Mouse (Mus musculus): ENCODE data around the gene Add3.

Add3 gene

DNA sequence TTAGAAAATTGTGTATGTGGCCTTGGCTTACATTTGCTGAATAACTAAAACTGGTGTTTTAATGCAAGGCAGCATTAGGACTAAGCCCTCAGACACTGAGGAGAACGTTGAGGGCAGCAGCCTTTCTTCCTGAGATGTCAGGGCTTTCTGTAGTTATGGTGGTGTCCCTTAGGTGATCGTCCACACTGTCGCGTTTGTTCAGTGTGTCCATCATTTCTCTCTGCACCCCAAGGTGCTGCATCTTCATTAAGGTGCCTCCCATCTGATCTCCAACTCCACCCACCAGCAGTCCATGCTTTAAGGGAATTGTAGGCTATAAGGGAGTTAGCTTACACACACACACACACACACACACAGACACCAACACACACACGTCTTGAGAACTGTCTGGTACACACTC is 28.3 kb downstream of the Add3 start:
- no peak for DNase-seq

DNA sequence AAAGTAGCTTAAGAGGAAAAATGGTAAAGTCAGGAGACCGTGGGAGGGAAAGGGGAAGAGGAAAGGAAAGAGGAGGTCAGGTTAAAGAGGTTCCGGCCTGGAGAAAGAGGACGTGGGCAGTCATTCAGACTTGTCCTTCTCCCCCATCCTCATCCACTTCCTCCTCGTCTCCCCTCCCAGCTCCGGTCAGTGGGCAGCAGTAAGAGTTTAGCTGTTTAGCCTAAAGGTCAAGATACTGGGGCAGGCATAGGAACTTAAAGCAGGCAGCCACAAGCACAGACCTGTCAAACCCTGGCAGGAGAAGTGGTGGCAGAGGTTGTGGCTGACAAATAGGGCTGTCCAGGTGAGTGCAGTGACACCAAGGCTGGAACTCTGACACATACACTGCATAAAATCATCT is 30.4 kb downstream of the Add3 start:
- no peak for DNase-seq

DNA sequence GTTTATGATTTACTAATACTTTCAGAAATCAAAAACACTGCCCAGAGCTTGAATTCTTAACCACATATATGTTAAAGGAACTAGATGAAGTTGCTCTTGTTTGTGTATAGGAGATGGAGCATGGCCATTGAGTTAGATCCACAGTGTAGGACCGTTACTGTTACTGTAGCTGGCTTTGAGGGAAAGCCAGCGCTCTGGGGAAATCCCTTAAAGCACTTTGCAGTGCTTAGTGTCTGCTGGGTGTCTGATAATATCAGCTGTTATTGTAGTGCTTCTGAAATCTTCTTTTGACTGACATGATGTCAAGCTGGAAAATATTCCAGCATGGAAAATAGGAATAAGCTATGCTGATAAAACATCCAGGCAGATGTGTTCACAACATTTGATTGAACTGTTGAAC is 33.8 kb downstream of the Add3 start:
- DNase-seq, result no peak

DNA sequence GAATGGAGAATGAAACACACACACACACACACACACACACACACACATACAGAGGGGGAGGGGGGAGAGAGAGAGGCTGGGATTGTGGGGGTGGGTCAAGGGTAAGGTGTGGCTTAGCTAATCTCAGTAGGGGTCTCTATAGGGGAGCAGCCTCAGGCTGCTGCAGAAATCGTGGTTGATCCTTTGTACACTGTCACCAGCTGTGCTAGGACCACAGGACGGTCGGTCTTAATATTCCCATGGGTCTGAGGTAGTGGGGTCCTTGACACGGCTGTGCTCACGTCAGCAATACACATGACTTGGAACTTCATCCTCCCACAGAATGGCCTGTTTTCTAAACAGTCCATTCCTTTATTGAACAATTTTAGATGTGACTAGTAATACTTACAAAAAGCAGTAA is 35.3 kb downstream of the Add3 start:
- no peak for DNase-seq

DNA sequence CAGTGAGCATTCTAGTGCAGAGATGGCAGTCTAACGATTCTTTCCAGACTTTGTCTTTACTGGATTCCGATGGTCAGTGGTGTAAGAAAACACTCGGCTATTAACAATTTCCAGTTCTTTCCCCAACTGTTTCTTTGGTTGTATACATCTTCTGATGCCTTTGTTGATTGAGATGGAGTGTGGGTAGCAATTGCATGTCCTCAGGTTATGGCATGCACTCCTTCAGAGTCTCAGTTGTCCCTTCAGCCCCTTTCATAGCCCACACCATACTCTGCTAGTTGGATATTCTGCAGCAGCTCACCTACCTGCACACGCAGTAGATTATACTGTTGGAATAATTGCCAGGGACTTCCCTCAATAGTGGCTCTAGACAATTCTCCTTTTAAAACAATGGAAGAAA is 36.3 kb downstream of the Add3 start:
- DNase-seq, result no peak

DNA sequence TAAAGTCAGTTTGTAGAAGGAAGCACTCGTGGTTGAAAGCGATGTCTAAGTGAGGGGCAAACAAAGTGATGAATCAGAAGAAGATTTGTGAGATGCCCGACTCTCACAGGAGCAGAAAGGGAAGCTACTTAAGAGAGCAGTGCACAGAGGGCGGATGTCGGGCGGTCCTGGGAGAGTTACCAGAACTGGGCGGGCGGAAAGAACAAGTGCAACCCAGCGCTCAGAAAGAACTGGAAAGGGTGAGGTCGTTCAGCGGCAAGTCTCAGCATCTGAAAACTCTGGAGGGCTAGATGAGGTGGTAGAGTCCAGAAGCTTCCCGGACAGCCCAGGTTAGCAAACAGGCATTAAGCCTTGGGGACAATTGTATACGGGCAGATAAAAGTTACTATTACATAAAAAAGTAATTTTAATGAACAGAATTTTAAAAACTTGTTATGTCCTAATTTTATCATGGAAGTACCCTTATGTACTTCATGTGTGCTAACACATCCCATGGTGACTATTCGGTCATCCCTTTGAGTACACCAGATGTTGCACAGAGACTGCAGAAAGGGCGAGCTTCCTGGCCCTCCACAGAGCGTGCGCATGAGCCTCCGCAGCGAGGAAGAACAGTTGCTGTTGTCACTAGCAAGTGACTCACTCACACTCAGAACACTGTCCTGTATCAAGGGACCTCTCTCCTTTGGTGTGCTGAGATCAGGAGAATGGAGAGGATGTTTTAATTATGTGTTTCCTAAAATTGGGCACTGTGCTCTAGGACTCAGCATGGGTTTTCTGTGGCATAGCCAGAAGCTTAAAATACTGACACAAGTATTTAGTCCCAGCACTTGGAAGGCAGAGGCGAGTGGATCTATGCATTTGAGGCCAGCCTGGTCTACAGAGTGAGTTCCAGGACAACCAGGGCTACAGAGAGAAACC is 38.6 kb downstream of the Add3 start:
- DNase-seq, result no peak

DNA sequence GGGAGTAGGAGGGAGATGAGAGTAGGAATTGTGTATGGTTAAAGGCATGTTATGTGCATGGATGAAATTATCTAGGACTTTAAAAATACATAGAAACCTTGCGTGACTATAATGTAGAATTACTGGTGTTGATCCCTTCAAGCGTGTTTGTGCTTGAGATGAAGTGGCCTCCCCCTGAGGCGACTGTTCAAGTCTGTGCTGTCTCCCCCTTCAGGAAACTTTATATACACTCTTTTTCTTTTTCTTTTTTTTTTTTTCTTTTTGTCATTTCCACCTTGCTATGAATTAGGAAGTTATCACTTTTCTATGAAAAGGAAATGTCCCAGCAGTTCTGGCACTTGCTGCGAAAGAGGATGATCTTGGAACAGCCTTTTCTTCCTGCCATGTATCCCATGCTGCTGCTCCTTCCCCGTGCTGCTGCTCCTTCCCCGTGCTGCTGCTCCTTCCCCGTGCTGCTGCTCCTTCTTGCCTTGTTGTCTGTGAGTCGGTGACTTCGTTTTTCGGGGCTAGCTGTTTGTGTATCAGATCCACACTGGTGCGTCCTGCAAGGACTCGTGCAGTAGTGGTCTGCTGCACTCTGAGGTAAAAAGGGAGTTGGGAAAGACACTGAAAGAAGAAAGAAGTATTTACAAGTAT is 40.0 kb downstream of the Add3 start:
- no peak for DNase-seq

DNA sequence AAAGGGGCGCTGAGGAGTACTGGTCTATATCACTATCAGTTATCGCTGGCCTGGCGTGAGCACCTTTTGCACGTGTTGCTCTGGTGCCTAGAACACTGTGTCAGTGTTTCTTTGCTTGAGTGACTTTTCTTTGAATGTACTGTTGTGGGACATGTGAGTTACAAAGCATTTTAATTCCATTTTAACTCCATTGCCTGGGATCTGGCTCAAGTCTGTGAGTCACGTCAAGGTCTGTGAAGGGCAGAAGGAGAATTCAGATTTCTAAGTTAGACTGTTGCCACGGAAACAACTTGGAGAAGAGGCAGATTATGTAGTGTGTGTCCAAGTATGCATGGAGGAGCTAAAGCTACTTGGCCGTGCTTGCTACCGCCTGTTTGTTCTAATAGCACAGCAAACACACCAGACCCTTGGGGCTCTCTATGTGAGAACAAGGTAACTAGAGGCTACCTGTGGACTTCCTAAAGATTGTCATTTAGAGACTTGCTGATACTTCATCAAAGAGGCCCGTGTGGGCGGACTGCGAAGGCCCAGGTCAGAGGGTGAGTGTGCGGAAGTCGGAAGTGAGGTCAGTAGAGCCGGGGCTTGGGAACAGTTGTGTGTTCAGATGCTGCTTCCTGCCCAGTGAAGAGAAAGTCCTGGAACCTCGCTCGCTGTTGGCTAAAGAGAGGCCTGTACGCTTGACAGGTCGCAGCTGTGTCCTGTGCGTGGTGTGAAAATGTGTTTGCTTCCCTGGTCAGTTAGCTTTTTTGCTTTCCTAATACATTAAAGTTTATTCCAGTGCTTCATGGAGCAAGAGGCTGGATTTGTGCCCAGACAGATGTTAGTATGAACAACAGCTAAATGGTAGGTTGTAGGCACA is 41.0 kb downstream of the Add3 start:
- no peak for DNase-seq

DNA sequence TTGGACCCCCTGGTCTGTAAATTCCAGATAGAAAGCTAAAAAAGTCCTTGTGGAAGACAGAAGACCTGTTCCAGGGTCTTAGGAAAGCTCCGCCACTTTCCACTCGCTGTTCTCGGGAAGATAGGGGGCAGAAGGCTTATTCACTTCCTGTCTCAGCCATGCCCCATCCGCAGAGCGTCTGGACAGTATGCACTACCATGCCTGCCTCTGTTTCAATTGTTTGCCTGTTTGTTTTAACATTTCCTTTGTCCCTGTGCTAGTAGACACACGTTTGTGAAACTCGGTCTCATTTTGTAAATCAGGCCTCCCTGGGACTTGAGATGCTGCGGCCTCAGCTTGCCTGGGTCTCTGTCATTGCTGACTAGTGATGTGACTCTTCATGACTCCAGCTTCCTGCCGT is 43.4 kb downstream of the Add3 start:
- no peak for DNase-seq

DNA sequence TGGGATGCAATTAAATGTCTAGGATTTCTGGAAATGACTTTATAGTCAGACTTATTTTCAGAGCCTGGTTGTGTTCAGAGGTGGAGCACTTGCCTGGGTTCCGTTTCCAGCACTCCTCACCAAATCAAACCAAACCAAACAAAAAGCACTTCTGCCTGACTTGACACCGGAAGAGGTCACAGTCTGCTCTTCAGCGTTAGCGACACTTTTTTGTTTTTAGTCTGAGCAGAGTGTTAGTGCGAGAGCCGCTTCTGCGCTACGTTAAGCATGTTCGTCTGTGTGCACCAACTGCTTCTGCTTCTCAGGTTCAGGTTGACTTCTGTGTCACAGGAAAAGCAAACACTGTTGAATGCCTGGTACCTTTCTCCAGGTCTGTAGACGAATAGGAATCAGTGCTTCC is 44.0 kb downstream of the Add3 start:
- DNase-seq, result no peak

DNA sequence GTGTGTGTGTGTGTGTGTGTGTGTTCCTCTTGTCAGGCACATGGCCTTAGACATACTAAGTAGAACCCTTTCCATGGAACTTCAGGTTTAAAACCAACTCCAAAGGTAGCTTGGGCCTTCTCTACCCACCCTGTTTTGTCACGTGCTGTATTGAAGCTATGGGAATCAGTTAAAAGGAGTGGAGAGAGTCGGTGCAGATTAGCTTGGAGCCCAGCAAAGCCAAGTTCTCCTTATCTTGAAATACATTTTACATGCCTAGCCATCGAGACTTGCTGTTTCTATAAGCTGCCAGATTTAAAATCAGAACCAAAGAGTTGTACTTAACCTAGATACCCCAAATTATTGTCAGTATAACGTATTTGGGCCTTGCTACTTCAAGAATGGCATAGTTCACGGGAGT is 44.7 kb downstream of the Add3 start:
- no peak for DNase-seq

DNA sequence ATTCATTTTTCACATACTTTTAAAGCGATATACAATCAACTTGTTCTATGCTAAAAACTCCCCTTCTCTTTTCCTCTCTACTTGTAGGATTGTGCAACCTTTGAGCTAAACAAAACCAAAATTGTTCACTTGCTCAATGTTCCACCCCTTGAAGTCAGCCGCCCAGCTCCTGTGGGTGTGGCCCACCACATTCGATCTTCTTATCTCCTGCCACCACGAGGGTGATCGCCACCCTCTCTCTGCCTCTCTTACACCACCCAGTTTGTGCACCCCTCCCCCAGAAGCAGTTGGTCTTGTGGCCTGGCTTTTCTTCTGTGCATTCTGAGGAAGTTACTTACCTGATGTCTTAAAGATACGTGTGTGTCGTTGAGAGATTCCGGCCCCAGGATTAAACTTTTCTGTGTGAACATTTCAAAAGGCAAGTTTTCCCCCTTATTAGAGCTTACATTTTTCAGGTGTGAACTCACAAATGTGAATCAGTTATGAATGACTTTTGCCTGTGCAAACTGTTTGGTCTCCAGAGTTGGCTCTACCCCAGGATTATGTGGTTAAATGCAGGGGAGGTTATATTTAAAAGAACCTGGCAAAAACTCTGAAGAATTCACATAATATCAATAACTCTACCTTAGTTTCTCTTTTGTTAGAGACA is 45.4 kb downstream of the Add3 start:
- no peak for DNase-seq

DNA sequence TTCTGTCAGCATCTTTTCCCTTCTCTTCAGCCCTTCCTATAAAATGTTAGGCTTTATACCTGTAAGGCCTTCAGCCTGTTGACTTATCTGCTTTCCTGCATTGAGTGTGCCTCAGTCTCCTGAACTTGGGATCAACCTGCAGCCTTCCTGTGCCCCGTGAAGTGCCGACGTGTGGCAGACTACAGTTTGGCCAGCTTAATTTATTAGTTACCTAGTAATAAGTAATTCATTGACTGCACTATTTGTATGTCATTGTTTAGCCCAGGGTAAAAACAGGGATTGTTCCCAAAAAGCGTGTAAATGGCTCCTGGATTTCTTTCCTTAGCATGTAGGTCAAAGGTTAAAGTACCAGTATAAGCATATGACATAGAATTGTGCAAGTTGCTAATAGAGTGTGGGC is 46.2 kb downstream of the Add3 start:
- DNase-seq, result no peak

DNA sequence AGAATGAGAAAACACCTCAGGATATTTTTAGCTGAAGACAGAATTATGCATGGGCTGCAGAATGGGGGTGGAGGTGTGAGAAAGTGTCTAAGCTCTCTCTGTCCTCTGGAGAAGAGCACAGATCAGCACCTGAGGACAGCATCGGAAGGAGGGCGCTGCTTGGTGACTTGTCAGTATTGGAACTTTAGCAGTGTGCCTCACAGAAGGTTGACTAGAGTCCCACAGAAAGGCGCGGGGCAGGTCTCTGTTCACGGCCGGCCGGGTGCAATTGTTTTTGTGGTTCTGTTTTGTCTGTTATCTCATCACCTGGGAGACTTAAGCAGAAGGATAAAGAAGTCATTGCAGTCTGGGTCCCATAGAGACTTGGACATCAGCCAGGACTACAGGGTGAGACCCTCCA is 47.3 kb downstream of the Add3 start:
- no peak for DNase-seq

DNA sequence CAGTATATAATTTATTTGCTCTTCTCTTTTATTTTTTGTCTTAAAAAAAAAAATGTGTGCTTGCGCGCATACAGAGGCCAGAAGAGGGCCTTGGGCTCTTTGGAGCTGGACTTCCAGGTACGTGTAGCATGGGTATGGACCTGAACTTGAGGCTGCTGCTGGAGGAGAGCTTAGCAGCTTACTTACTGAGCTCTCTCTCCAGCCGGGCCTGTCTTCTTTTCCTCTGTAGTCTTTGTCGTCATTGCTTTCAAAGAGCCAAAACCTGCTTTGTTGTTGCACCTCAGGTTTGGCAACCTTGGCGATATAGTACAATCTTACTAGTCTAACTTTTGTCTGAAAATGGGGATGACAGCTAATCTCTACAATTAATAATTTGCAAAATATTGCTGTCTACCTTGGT is 47.9 kb downstream of the Add3 start:
- DNase-seq, result no peak

DNA sequence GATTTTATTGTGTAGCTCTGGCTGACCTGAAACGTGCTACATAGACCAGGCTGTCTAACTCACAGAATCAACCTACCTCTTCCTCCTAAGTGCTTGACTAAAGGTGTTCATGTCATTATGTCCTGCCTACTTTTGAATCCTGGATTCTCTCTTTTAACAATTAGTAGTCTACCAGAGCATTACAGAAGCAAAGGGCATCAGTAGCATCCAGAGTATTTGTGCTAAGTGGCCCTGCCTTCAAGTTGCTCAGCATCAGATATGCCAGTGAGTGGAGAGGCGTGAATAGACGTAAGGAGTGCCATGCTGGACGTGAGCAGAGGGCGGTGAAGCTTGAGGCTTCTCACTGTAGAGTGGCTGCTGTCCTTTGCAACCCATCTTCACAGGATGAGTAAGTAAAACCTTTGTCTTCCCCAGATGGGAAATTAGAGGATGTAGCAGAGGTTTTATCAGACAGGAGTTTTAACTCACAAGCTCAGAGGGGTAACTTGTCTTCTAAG is 48.5 kb downstream of the Add3 start:
- no peak for DNase-seq

DNA sequence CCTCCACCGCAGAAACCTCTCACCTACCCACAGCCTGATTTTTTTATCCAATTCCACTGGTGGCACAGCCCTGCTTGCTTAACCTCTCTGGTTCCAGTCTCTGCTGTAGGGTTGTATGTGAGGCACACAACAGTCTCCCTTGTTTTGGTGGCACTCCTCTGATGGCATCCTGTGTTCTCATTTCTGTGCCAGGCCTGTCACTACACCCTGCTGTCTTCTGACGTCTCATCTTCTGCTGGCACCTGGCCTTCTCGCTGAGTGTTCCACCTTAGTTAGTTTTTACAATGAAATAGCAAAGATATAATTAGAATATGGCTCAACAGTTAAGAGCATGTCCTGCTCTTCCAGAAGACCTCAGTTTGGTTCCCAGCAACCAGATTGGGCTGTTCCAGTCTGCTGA is 49.5 kb downstream of the Add3 start:
- no peak for DNase-seq

DNA sequence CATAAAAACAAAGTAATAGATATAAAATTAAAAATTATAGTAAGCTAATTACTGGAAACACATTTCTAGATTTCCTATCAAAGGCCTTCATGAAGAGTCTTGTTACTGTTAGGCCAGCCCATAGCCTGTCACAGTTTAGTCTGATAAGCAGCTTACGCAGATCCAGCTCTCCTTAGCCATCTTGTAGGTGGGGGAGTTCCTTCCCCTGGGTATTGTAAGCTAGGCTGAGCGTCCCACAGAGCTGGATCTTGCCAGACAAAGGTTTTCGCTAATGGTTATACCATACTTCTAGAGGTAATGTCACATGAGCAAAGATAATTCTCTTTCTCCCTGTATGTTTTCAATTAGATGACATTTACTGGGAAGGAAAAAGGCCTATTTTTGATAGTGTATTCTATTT is 50.0 kb downstream of the Add3 start:
- no peak for DNase-seq

DNA sequence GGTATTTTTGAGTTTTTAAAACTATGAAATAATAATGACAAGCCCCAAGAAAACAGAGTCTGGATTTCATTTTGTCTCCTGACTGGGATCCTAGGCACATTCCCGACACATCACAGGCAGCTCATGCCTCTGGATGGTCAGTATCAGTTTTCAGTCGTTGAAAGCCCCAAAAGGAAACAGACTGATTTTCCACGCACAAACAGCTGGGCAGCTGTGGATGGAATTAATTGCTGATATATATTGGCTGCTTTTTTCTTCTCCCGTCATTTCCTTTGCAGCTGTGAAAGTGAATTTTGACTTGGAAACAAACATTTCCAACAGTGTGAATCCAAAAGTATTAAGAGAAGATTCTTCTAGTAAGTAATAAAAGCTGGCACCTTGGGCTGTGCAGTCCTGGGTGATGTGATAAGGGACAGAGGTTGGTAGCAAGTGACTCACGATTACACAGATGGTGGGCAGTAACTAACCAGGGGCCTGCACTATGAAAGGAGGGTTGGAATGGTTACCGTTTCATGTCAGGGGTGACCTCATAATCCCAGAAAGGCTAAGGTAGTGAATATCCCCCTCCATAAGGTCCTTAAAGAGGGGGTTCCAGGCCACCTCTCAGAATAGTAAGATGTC is 51.7 kb downstream of the Add3 start:
- no peak for DNase-seq

DNA sequence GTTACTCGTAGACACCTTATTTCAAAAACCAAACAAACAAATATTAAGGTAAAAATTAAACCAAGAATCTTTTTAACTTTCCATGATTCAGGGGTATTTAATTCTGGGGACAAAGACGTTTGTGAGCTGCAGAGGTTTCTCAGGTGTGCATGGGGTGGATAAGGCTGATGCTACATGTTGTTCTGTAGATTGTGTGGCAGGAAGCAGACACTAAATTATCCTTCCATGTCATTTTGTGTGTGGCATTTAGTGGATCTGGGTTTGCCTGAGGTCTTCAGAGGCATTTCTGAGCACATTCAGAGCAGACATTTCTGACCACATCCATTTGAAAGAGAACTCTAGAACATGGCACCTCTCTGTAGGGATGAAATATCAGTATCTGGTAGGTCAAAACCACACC is 52.9 kb downstream of the Add3 start:
- no peak for DNase-seq

DNA sequence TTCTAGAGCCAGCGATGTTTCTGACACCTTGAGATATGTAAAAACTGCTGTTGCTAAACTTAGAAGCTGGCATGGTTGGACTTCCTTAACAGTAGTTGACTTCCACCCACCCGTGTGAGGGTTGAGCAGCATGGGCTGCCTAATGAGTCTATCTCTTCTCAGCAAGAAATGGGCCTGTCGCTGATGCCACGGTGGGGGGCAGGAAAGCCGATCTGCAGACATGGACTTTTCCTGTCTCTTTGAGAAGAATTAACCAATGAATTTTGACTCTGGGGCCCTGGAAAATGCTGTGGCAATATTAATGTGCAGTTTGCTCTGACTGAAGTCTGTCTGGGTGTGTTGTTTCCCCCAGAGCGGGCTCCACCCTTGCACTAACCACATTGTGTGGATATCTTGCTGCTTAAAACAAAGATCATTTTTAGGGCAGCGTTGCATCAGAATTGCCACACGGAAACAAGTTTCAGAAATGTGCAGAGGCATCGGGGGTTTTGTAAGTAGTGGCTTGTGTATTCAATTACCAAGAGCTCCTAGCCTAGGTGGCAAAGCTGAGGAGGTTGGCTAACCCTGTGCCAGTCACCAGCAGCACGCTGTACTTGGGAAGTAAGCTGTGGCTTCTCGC is 53.8 kb downstream of the Add3 start:
- DNase-seq, result peak; percentile 27

Measured in right cerebral cortex, adult 18-20 months (tissue).